In the genomic region with DNA sequence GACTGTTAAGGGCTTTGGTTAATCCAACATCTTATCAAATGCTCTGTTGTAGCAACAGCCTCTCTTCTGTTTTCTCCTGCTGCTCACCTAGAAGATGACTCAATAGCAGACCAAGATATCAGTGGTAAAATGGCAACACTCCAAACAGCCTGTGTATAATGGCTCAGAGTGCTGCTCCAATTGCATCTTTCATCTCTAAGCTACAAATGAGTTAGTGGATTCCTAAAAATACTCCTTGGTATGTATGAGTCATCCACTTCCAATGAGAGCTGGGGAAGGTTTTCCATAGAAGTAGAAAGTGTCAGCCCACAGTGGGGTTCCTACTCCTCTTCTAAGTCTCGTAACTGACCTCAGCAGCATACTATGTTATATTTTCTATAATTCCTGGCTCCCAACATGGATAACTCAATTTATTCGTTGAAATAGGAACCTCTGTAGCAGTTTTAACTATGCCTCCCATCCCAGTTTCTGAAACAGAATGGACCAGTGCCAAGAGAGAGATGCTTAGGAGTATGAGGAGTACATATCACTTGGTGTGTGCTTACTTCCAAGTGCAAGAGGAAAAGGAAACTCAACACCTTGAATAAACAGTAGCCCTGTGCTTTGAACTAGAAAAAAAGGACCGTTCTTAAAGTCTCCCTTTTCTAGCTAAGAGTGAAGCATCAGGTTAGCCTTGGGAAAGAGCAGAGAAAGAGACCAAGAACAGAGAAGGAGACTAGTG, we compare ENCODE assay signal across 11 mouse cellular contexts.
DNase-seq lines count a peak whose midpoint lies in the region; ATAC-seq and TF ChIP-seq lines count a peak whose summit lies in the region.
"Had no signal": no experiment of that assay in that cellular context is flagged by ENCODE, and none has a peak within 500 bp of the region (broad histone marks: within the 10 kb centered on the region; RNA-seq: fewer than 3 reads in every experiment).

No protein-coding gene starts in this region.

- 47% methylated on average over 3 of the region's 3 CpGs for WGBS in intestine, embryonic 15.5 days
- 60% methylated on average over 3 of the region's 3 CpGs for WGBS in intestine, postnatal 0 days

- no peak overlapping the region for H3K9ac ChIP-seq in intestine, embryonic 15.5 days
- H3K9ac ChIP-seq in intestine, postnatal 0 days (ENCODE audit: low read depth, low read length) = no peak overlapping the region
- H3K9ac ChIP-seq: limb, embryonic 15.5 days had no signal

- H3K4me2 ChIP-seq in intestine, embryonic 15.5 days (replicated peaks) = no peak overlapping the region
- no peak overlapping the region for H3K4me2 ChIP-seq in intestine, postnatal 0 days (replicated peaks; ENCODE audit: low read depth)
- H3K4me2 ChIP-seq: limb, embryonic 15.5 days had no signal

- intact Hi-C loops in left cerebral cortex, adult 2 months (cut with DNase I) = no loop called here

- H3K27ac ChIP-seq in intestine, embryonic 15.5 days = no peak overlapping the region
- H3K27ac ChIP-seq in intestine, postnatal 0 days (ENCODE audit: low read depth, low read length) = no peak overlapping the region
- 0 out of 2 replicates have a peak overlapping the region, but pooled peaks have one; percentile 40 for H3K27ac ChIP-seq in left cerebral cortex, adult 2 months
- H3K27ac ChIP-seq: forebrain, embryonic 10.5 days; limb, embryonic 15.5 days had no signal

- H3K9me3 ChIP-seq in intestine, embryonic 15.5 days = no peaks in the 10 kb centered on the region
- no peaks in the 10 kb centered on the region for H3K9me3 ChIP-seq in intestine, postnatal 0 days (ENCODE audit: control insufficient read depth)
- H3K9me3 ChIP-seq: forebrain, embryonic 10.5 days; limb, embryonic 15.5 days had no signal

- no peak overlapping the region for H3K4me3 ChIP-seq in intestine, embryonic 15.5 days (replicated peaks)
- H3K4me3 ChIP-seq in intestine, postnatal 0 days (ENCODE audit: low read depth, low read length) = no peak overlapping the region
- no peak overlapping the region for H3K4me3 ChIP-seq in left cerebral cortex, adult 2 months
- H3K4me3 ChIP-seq: forebrain, embryonic 10.5 days; limb, embryonic 15.5 days had no signal

- DNase-seq in adrenal gland, adult 2 months = peak; percentile 5
- no peak for DNase-seq in adrenal gland, postnatal 4 days (ENCODE audit: low spot score in 2 of 2)
- DNase-seq in 3134 (ENCODE audit: extremely low read depth, insufficient read length, low spot score) = peak; percentile 38
- peak in 1 of 2 experiments; percentile 17 for DNase-seq in left cerebral cortex, adult 2 months (ENCODE audit: extremely low spot score in 1 of 2, low spot score in 2 of 2)
- no peak for DNase-seq in gastrocnemius, postnatal 10 days
- no peak for DNase-seq in cerebellum, postnatal 36 days

- no peaks in the 10 kb centered on the region for H3K36me3 ChIP-seq in intestine, embryonic 15.5 days
- no peaks in the 10 kb centered on the region for H3K36me3 ChIP-seq in intestine, postnatal 0 days (ENCODE audit: control insufficient read depth, insufficient read depth)
- H3K36me3 ChIP-seq: forebrain, embryonic 10.5 days; limb, embryonic 15.5 days had no signal

- H3K4me1 ChIP-seq in intestine, embryonic 15.5 days (replicated peaks) = no peaks in the 10 kb centered on the region
- no peaks in the 10 kb centered on the region for H3K4me1 ChIP-seq in intestine, postnatal 0 days (replicated peaks; ENCODE audit: control insufficient read depth, insufficient read depth, low read length)
- H3K4me1 ChIP-seq: forebrain, embryonic 10.5 days; limb, embryonic 15.5 days had no signal

- TF ChIP-seq CTCF in intestine, postnatal 0 days (IDR thresholded peaks at IDR 0.05; ENCODE audit: low read depth) = no peak
- TF ChIP-seq CTCF in left cerebral cortex, adult 2 months (IDR thresholded peaks at IDR 0.05) = no peak

- peak; percentile 51 for ATAC-seq in intestine, embryonic 15.5 days
- ATAC-seq in intestine, postnatal 0 days = no peak
- ATAC-seq: inflammation-experienced regulatory T-cells, adult 6 months had no signal

- no peaks in the 10 kb centered on the region for H3K27me3 ChIP-seq in intestine, embryonic 15.5 days (replicated peaks)
- no peaks in the 10 kb centered on the region for H3K27me3 ChIP-seq in intestine, postnatal 0 days (replicated peaks; ENCODE audit: control insufficient read depth, insufficient read depth, low read length)
- H3K27me3 ChIP-seq: limb, embryonic 15.5 days had no signal

Comparison
In these comparisons a context has a peak if more than half of its experiments do, and no peak if none do; other contexts are left out.
1. DNase-seq: peak in adrenal gland, adult 2 months (single experiment) and 3134 (single experiment); none in adrenal gland, postnatal 4 days (0 of 2), gastrocnemius, postnatal 10 days (single experiment) and cerebellum, postnatal 36 days (0 of 2).